Mouse (Mus musculus): ENCODE results near the gene Acap2.

GRCm38 (mm10) chr16:31191818-31192217, 9.2 kb downstream of the Acap2 start:
- TF ChIP-seq CTCF (IDR thresholded peaks at IDR 0.05; ENCODE audit: low read depth) (no peak), EP300 (optimal IDR thresholded peaks at IDR 0.05) (no peak)
